Mouse (Mus musculus) ES-Bruce4 (cell line): ENCODE measurements around the gene Skap2. TPM values are rescaled to one million over a fixed set of nuclear protein-coding genes. Genes with fewer than 3 reads are reported as not detected.

Source experiments
- H3K27ac ChIP-seq: 2 replicates; pipeline ENCODE4 v1.5.1; 2012; ENCODE audit warnings: low read length, inconsistent platforms; ENCODE audit not compliant: insufficient read depth
- H3K27me3 ChIP-seq: 2 replicates; pipeline ENCODE4 v1.6.1; 2012; ENCODE audit warnings: mild to moderate bottlenecking, low read length, inconsistent platforms; ENCODE audit not compliant: control insufficient read depth, poor library complexity, insufficient read depth, severe bottlenecking
- H3K36me3 ChIP-seq: 2 replicates; pipeline ENCODE4 v1.6.1; 2012; ENCODE audit warnings: inconsistent platforms, mild to moderate bottlenecking, low read length, moderate library complexity; ENCODE audit not compliant: control insufficient read depth, poor library complexity, insufficient read depth, severe bottlenecking
- H3K4me1 ChIP-seq: one replicate; pipeline ENCODE4 v1.8.1; 2011; ENCODE audit warnings: low read length; ENCODE audit not compliant: control insufficient read depth, insufficient read depth
- H3K4me3 ChIP-seq: 2 replicates; pipeline ENCODE4 v1.5.1; 2011; ENCODE audit warnings: low read depth, mild to moderate bottlenecking, low read length
- H3K9ac ChIP-seq: 2 replicates; pipeline ENCODE4 v1.6.1; 2012; ENCODE audit warnings: low read depth, mild to moderate bottlenecking, inconsistent platforms; ENCODE audit not compliant: poor library complexity, severe bottlenecking
- H3K9me3 ChIP-seq: replicated peaks from 2 replicates; pipeline ENCODE4 v1.6.1; 2012; ENCODE audit warnings: mild to moderate bottlenecking, low read length, inconsistent platforms; ENCODE audit not compliant: control insufficient read depth, poor library complexity, insufficient read depth, severe bottlenecking
- CTCF ChIP-seq: IDR thresholded peaks from one replicate; pipeline ENCODE4 v1.8.1; 2011; ENCODE audit warnings: low read depth, low read length
- EP300 ChIP-seq: IDR thresholded peaks from 2 replicates; pipeline ENCODE4 v1.6.1; 2011; ENCODE audit warnings: low read depth, low read length; ENCODE audit not compliant: insufficient read depth
- POLR2A ChIP-seq: IDR thresholded peaks from one replicate; pipeline ENCODE4 v1.8.1; 2011; ENCODE audit warnings: low read length; ENCODE audit not compliant: insufficient read depth
- polyA plus RNA-seq: library from polyadenylated mRNA; stranded (reverse); fragments of >200 nt; gene quantifications from 2 replicates; pipeline ENCODE4 v1.2.4, GENCODE M21; 2011; ENCODE audit warnings: low read depth; ENCODE audit not compliant: missing spikeins, insufficient read depth, insufficient read length

Skap2 gene
- polyA plus RNA-seq, 1 experiment, result 42.9 TPM

DNA sequence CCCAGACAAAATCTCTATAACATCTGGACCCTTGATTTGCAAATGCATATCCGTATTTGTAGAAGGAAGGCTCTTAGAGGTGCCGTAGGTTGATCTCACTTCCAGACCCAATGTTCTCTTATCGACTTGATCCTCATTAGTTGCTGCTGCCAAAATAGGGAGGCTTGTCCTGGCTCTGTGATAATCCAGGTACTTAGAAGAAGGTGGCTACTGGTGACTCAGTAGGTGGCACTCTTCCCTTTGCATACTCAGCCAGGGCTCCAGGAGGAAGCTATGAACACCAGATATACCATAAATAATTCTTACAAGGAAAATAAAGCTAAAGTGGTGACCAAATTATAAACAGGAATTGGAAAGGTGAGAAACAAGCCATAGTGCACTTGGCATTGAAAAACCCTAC, 3.6 kb downstream of the Skap2 start:
- peaks cover 2% of the 10 kb centered on the region for H3K4me1 ChIP-seq
- no peak overlapping the region for H3K9ac ChIP-seq
- no peaks in the 10 kb centered on the region for H3K27me3 ChIP-seq
- TF ChIP-seq EP300 (no peak), POLR2A (no peak), CTCF (no peak)
- H3K4me3 ChIP-seq, result no peak overlapping the region
- H3K9me3 ChIP-seq, result no peaks in the 10 kb centered on the region
- H3K27ac ChIP-seq, result no peak overlapping the region
- no peaks in the 10 kb centered on the region for H3K36me3 ChIP-seq

- Histone ChIP-seq H3K27me3 (no peaks in the 10 kb centered on the region), H3K9me3 (no peaks in the 10 kb centered on the region), H3K4me3 (peak overlapping the region; percentile 74), H3K4me1 (peaks cover 2% of the 10 kb centered on the region), H3K36me3 (no peaks in the 10 kb centered on the region), H3K9ac (peak overlapping the region; percentile 83), H3K27ac (peak overlapping the region; percentile 77)
- no peak for TF ChIP-seq CTCF
- no peak for TF ChIP-seq EP300
- no peak for TF ChIP-seq POLR2A
These were observed 5.6 kb downstream of the Skap2 start for GRCm38 (mm10) chr6:52006649-52007218.

DNA sequence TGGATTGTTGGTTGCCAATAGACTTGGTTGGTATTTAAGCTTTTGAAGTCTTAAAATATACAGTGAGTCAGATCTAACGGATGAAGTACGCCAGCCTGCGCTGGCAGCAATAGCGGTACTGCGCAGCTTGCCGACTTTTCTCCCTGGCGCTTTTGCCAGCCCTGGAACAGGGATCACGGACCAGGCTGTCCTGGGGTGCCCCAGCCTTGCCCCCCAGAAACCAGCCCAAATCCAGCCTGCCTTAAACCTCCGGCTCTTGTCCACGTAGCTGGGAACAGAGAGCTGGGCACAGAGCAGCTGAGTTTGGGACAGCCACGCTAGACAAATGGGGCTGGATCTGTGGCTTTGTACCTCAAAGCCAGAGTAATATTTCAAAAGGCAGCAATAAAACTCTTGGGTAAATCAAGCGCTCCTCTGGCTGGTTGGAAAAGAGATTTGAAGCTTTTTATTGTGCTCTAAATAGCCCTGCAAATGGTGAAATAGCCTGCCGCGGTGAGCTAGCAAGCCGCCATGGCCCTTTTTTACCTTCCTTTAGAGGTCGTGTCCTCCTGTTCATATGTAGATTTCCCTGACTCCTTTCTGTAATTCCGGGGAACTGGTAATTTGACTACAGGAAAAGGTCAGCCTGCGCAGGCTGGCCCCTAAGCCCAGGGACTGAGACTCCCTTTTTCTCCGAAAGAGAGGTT, 6.2 kb downstream of the Skap2 start:
- peaks cover 2% of the 10 kb centered on the region for H3K4me1 ChIP-seq
- H3K9me3 ChIP-seq, result no peaks in the 10 kb centered on the region
- TF ChIP-seq CTCF (no peak), POLR2A (no peak), EP300 (no peak)
- H3K9ac ChIP-seq, result peak overlapping the region; percentile 83
- peak overlapping the region; percentile 86 for H3K27ac ChIP-seq
- no peaks in the 10 kb centered on the region for H3K27me3 ChIP-seq
- H3K36me3 ChIP-seq, result no peaks in the 10 kb centered on the region
- H3K4me3 ChIP-seq, result peak overlapping the region; percentile 74

DNA sequence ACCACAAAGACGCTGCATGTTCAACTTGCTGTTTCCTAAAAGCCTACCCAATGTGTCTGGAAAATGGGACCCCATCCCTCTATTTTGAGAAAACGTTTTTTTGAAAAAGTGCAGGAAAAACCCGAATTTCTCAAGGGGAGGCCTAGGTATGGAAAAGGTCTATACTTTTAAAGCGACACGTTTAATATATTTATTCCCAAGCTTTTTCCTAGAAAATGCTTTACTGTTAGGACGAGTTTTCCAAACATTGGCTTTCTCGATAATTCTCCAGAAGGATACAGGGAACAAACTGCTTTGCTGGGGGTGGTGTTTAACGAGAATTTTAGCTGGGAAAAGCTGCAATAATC, 6.8 kb downstream of the Skap2 start:
- H3K27ac ChIP-seq, result peak overlapping the region; percentile 86; the same call in 1 of the 2 replicates
- peak overlapping the region; percentile 83 for H3K9ac ChIP-seq
- H3K27me3 ChIP-seq, result no peaks in the 10 kb centered on the region

GRCm38 (mm10) chr6:52004995-52005394, 7.4 kb downstream of the Skap2 start:
- Histone ChIP-seq H3K9ac (no peak overlapping the region; the same call in 1 of the 2 replicates), H3K27ac (no peak overlapping the region), H3K4me1 (peaks cover 2% of the 10 kb centered on the region), H3K27me3 (no peaks in the 10 kb centered on the region), H3K36me3 (no peaks in the 10 kb centered on the region), H3K9me3 (no peaks in the 10 kb centered on the region), H3K4me3 (no peak overlapping the region)
- TF ChIP-seq CTCF, result no peak

More for the DNA sequence above, 6.8 kb downstream of the Skap2 start:
- H3K9me3 ChIP-seq, result no peaks in the 10 kb centered on the region
- peak overlapping the region; percentile 74 for H3K4me3 ChIP-seq
- peaks cover 2% of the 10 kb centered on the region for H3K4me1 ChIP-seq
- H3K36me3 ChIP-seq, result no peaks in the 10 kb centered on the region
- TF ChIP-seq POLR2A (no peak), CTCF (no peak)

- peaks cover 2% of the 10 kb centered on the region for H3K4me1 ChIP-seq
- no peaks in the 10 kb centered on the region for H3K9me3 ChIP-seq
- TF ChIP-seq POLR2A (no peak), CTCF (no peak), EP300 (no peak)
- H3K27ac ChIP-seq, result no peak overlapping the region
- no peaks in the 10 kb centered on the region for H3K27me3 ChIP-seq
- H3K4me3 ChIP-seq, result no peak overlapping the region
- no peak overlapping the region for H3K9ac ChIP-seq
- H3K36me3 ChIP-seq, result no peaks in the 10 kb centered on the region; the same call in 1 of the 2 replicates
These were observed 9.7 kb downstream of the Skap2 start for GRCm38 (mm10) chr6:52002676-52003075.
